Mouse (Mus musculus): ENCODE results near the gene Ybx2. TPM values are rescaled to one million over a fixed set of nuclear protein-coding genes. Genes with fewer than 3 reads are reported as not detected.
A peak's percentile ranks its signal among the peaks of the same experiment; 100 is the strongest.
"Not testable (repeated sequence)": the region's sequence is repeated elsewhere in the genome, so short reads cannot be mapped to it uniquely, and the experiment has no call there.

Gene Ybx2
- total RNA-seq, 2 experiments from 2014 or later = 11.5 to 11.8 TPM

DNA sequence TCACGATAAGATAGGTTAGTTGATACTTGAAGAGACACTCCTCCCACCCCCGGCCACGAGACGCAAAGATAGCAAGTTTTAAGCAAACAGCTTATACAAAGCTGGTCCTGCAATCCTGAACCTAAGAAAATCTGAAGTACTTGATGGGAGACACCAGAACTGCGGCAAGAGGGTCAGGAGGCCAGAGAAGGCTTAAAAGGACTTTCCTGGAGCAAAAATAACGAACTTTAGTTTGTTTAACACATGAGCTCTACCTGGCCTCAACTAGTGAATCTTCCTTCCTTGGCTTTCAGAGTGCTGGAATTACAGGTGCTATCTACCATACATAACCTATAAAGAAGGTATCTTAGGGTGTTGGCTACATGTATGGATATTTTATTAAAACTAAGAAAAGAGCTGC is 915 bp upstream of the Ybx2 start:
- no peak for DNase-seq

- DNase-seq = no peak
Measured at GRCm38 (mm10) chr11:69936156-69936555, 560 bp downstream of the Ybx2 start.

DNA sequence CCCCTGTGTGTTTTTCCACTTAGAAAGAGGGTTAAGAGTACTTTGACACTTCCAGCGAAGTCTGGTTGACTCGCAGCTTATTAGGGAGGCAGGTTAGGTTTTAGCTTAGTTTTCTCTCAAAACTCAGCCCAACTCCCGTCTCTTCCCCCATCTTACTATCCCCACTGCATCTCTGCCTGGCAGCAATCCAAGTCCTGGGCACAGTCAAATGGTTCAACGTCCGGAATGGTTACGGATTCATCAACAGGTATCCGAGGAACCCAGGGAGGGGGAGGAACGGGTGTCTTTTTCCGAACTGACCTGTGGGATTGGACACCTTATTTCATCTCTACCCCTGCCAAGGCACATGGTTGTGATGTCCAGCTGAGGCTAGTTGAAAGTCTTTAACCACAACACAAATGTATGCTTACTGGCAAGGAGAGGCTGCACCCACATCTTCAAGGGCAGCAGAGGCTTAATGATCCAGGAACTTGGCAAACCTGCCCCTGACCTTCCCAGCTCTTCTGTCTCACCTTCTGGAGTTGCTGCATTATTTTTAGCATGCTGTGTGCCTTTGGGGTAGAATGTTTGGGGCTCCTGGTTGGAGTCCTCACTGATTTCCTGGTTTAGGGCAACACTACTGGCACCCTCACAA is 1.2 kb downstream of the Ybx2 start:
- DNase-seq = no peak

DNA sequence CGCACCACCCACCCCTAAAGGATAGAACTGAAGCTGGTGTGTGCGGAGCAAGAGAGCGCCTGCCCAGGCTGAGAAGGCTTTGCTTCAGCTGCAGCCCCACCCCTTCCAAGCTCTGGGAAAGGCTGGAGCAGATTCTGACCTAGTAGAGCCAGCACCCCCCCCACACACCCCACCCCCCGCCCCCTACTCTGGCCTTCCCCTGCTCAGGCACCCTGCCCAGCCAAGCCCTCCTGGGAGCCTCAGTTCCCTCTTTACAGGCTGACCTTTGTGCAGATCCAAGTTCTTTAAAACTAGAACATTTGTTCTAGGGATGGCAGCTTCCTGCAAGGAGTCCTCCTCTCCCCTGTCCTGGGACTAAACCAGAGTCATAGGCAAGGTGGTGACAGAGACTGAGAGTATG is 1.8 kb downstream of the Ybx2 start:
- DNase-seq = peak in 1 of 2 experiments; percentile 59

GRCm38 (mm10) chr11:69937834-69938233 is 2.2 kb downstream of the Ybx2 start:
- no peak for DNase-seq

- DNase-seq = no peak
Measured at GRCm38 (mm10) chr11:69938401-69938979, 2.9 kb downstream of the Ybx2 start.

- no peak for DNase-seq
Measured at GRCm38 (mm10) chr11:69939181-69939580, 3.6 kb downstream of the Ybx2 start.

DNA sequence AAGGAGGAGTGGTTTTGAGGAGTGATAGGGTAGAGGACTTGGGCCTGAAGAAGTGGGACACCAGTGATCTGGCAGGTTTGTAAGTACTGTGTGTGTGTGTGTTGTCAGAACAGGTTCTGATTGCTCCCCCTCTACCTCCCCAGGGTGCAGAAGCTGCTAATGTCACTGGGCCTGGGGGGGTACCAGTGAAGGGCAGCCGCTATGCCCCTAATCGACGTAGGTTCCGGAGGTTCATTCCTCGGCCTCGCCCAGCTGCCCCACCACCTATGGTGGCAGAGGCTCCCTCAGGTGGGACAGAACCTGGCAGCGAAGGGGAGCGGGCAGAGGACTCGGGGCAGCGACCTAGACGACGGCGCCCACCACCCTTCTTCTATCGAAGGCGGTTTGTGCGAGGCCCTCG is 4.1 kb downstream of the Ybx2 start:
- DNase-seq = no peak

GRCm38 (mm10) chr11:69940962-69941361 is 5.4 kb downstream of the Ybx2 start:
- DNase-seq = no peak

DNA sequence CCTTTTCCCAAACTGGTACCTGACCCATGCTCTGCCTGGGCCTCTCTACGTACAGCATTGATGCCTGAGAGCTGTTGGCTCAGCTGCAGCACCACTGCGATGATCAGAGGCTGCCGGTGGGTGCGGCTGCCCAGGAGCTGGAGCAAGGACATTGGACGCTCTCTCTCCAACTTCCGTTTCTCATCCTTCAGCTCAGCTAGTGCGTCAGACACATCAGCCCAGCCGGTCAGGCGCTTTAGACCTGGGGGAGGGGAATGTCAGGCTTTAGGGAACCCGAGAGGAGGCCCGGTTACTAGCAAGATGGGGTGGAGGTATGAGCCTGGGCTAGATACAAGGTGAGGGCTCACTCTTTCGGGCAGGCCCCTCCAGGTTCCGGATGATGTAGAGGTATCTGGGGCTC is 9.6 kb downstream of the Ybx2 start:
- DNase-seq = peak; percentile 73 to 75

DNA sequence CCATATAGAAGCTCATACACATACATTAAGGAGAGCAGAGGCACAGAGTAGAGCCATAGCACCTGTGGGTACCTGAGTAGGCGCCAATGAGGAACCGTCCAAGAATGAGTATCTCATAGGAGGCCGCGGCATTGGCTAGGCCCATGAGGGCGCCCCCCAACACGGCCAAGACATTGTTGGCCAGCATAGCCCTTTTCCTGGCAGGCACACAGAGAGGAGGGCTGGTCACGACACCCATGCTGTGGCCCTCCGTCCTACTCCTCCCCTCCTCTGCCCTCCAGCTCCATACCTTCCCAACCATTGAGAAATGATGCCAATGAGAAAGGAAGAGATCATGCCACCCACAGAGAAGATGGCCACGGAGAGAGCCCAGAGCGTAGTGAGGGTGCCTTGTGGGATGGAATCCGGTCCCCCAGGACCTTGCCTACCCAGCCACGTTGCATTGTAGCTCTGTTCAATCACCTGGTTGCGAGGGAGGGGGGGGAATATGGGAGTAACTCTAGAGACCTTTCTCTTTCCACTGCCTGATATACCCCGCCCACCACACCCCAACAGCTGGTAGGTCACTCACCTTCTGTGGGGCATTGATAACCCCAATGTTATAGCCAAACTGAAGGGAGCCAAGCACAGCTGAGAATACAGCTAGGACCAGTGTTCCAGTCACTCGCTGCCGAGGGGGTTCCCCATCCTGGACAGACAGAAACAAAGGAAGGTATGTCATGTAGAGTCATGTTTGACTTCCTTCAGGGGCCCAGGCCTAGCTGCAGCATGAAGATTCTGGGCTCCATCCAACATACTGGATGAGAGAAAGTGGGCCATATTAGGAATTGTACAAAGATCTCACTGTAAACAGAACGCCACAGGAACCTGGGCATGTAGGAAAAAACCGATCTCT is 10.6 kb downstream of the Ybx2 start:
- no peak for DNase-seq

GRCm38 (mm10) chr11:69947337-69948065 is 11.9 kb downstream of the Ybx2 start:
- DNase-seq = peak; percentile 62 to 80

DNA sequence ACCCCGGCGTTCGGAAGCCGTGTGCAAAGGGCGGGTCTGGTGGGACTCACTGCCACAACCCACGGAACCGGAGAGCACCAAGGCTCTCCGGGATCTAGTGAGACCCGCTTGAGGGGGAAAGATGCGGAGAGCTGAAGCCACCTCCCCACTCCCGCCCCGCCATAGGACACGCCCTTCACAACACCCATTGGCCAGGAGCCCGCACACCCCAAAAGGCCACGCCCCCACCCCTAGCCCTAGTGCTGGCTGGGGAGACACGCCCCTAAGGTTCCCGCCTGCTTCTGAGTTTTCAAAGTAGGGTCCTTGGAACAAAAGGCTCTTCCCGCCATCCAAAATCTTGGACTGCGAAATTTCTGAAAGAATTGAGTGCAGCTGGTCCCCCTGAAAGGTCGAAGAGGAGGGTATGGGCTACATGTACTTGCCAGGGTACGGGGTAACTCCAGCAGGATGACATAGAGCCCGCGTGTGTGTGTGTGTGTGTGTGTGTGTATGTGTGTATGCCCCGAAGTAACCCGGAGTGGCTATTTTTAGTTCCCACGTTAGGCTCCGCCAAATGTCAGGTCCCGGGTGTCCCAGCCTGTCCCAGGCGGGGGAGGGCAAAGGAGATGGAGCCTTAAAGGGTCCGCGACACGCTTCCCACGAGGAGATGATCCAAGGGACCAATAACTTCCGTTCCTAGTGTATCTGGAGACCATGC is 12.6 kb downstream of the Ybx2 start, which contains the start of gene Slc2a4:
Gene Slc2a4, minus strand, starts transcription at position 123 of the 697 bp plus-strand sequence.
- peak; percentile 94 to 97 for DNase-seq

GRCm38 (mm10) chr11:69948763-69949150 is 13.2 kb downstream of the Ybx2 start:
- DNase-seq = peak; percentile 88 to 90

DNA sequence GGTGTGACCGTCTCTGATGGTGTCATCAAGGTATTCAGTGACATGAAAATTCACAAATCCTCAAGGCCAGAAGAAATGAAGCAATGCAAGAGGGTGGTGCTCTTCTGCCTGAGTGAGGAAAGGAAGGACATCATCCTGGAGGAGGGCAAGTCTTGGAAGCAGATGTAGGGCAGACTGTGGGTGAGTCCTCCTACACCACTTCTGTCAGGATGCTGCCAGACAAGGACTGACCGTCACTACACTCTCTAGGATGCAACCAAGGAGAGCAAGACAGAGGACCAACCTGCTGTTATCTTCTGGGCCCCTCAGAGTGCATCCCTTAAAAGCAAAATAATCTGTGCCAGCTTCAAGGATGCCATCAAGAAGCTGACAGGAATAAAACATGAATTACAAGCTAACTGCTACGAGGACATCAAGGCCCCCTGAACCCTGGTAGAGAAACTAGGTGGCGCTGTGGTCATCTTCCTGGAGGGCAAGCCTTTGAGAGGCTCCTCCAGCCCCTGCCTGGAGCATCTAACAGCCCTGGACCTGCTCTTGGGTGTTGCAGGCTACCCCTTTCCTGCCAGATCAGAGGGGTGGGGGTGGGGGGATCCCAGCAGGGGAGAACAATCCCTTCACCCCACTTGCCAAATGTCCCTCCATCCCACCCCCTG is 15.3 kb downstream of the Ybx2 start:
- peak in 1 of 2 experiments; percentile 41 for DNase-seq

DNA sequence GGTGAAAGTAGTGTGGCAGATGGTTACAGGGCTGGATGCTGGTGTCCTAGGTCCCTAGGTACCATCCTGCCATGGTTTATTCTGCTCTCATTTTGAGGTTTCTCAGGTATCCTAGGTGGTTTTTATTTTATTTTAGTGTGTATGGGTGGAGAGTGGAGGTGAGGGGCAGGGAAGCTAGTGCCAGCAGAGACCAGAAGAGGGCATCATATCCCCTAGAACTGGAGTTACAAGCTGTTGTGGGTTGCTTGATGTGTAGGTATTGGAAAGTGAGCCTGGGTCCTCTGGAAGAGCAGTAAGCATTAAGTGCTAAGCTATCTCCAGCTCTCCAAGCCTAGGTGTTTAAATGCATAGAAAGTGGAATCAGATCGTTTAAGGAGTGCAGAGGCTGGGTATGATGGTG is 16.7 kb downstream of the Ybx2 start:
- DNase-seq = no peak

GRCm38 (mm10) chr11:69953267-69953915 is 17.8 kb downstream of the Ybx2 start:
- DNase-seq = no peak

DNA sequence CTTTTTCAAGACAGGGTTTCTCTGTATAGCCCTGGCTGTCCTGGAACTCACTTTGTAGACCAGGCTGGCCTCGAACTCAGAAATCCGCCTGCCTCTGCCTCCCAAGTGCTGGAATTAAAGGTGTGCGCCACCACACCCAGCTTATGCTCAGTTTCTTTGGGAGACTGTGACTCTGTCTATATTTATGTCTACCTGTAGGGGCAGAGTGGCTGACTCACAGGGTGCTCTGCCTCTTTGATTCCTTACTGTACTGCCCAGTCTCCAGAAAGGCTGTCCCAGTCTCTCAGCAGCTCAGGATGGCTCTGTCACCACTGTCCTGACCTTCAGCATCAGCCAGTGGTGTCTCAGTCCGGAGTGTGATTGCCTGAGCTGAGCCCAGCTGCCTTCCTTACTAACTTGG is 20.0 kb downstream of the Ybx2 start:
- not testable (repeated sequence) for DNase-seq

DNA sequence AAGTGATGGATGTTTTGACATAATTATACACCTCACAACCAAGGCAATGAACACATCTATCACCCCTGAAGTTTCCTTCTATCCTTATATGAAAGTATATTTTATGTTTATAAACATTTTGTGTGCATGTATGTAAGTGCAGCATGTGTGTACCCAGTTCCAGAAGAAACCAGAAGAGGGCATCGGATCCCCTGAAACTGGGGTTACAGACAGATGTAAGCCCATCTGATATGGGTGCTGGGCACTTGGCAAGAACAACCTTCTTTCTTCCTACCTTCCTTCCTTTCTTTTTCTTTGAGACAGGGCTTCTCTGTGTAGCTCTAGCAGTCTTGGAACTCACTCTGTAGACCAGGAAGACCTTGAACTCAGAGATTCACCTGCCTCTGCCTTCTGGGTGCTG is 20.6 kb downstream of the Ybx2 start:
- no peak for DNase-seq

- DNase-seq = no peak
Measured at GRCm38 (mm10) chr11:69960616-69961015, 25.0 kb downstream of the Ybx2 start.

DNA sequence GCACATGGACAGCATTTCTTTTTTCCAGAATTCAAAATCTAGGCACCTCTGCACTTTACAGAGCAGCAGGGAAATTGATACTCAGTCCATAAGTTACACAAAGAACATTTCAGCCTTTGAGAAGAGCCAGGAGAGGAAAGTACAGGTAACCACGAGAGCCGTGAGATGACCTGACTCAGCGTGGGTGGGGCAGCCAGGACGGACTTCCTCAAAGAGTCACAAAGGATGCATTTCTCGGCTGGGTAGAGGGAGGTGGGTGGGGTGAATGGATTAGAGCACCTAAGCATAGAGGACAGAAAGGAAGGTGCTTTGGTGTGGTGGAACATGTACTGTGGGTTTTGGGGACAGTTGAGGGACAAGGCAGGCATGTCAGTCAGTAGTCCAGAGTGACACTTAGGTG is 26.2 kb downstream of the Ybx2 start:
- no peak for DNase-seq

Data from adrenal gland, postnatal 36 days (tissue).